Mouse (Mus musculus) hindbrain, embryonic 10.5 days (tissue): ENCODE data around the gene Cacnb4. TPM values are rescaled to one million over a fixed set of nuclear protein-coding genes. Genes with fewer than 3 reads are reported as not detected.

Experiments
- DNase-seq: peaks from one replicate; pipeline ENCODE4 v3.0.0-alpha.2; 2017; ENCODE audit warnings: low spot score
- H3K27ac ChIP-seq: fragments of 300-500 bp; sonication (generic); 2 replicates; pipeline ENCODE4 v1.5.1; 2016; ENCODE audit warnings: mild to moderate bottlenecking, moderate library complexity
- H3K27me3 ChIP-seq: fragments of 300-500 bp; sonication (generic); 2 replicates; pipeline ENCODE4 v1.6.1; 2016; ENCODE audit warnings: mild to moderate bottlenecking; ENCODE audit not compliant: poor library complexity, insufficient read depth, severe bottlenecking
- H3K36me3 ChIP-seq: fragments of 300-500 bp; sonication (generic); 2 replicates; pipeline ENCODE4 v1.6.1; 2016; ENCODE audit warnings: mild to moderate bottlenecking, moderate library complexity
- H3K4me1 ChIP-seq: fragments of 300-500 bp; sonication (generic); replicated peaks from 2 replicates; pipeline ENCODE4 v1.6.1; 2016; ENCODE audit warnings: mild to moderate bottlenecking
- H3K4me3 ChIP-seq: fragments of 300-500 bp; sonication (generic); 2 replicates; pipeline ENCODE4 v1.5.1; 2016; ENCODE audit warnings: mild to moderate bottlenecking, moderate library complexity
- H3K9me3 ChIP-seq: fragments of 300-500 bp; sonication (generic); 2 replicates; pipeline ENCODE4 v1.6.1; 2016; ENCODE audit warnings: mild to moderate bottlenecking, moderate library complexity
- WGBS: fragments of 180-500 bp; shearing (Covaris S2); methylation state at CpG from one replicate; pipeline ENCODE4 v1.1.7; 2016; 5-methylcytosine and 5-hydroxymethylcytosine counted together
- polyA plus RNA-seq: library from polyadenylated mRNA; unstranded; fragments of >200 nt; fragmentation: Nextera tagmentation; extraction: Ambion mirVana; gene quantifications from 2 replicates; pipeline ENCODE4 v1.2.1, GENCODE M21; 2016

Cacnb4 gene
- polyA plus RNA-seq, 1 experiment from 2014 or later, result 1.8 TPM

DNA sequence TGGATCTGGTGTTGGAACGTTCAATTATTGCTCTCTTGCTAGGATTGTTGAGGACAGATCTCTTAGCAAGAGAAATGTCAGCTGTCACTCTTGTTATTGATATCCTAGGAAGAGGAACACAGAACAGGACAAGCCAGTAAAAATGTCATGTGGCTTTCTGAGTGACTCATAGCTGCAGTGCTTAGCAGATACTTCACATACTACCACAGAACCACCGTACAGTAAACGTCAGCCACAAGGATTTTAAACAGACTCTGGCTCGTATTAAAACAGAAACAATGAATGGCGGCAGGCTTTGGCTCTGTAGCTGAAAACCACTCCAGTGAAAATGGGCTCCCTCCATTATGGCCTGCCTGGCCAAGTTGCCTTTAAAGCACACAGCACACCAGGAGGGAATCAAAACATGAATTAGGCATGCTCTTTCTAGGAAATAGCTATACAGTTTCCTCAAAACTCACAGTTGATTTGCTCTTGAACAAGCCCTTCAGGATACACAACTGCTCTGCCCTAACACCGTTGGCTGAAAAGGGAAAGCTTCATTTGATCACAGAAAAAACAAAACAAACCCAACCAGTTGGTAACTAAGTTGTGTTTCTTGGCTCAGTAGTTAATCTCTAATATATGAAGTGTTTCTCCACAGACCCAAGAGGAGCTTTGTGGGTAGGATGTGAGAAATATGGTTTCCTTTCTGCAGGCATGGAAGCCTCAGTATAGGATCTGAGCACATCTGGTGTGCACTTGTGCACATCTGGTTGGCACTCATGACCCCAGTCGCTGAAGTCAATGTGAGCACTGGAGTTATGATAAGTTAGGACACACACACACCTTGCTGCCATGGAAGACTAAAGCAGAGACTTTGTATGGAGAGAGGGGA lies 220.8 kb downstream of the Cacnb4 start:
- no peak for DNase-seq
- WGBS, result 82% methylated on average over 7 of the region's 7 CpGs
- H3K9me3 ChIP-seq, result no peaks in the 10 kb centered on the region
- H3K27ac ChIP-seq, result no peak overlapping the region
- no peaks in the 10 kb centered on the region for H3K4me1 ChIP-seq
- H3K4me3 ChIP-seq, result no peak overlapping the region
- H3K36me3 ChIP-seq, result no peaks in the 10 kb centered on the region
- no peaks in the 10 kb centered on the region for H3K27me3 ChIP-seq

GRCm38 (mm10) chr2:52449818-52450217 lies 226.8 kb downstream of the Cacnb4 start:
- H3K36me3 ChIP-seq, result no peaks in the 10 kb centered on the region
- no peak overlapping the region for H3K4me3 ChIP-seq
- no peak overlapping the region for H3K27ac ChIP-seq
- no peaks in the 10 kb centered on the region for H3K27me3 ChIP-seq
- no peaks in the 10 kb centered on the region for H3K9me3 ChIP-seq
- 89% methylated on average over 8 of the region's 8 CpGs for WGBS
- H3K4me1 ChIP-seq, result no peaks in the 10 kb centered on the region
- no peak for DNase-seq

- Histone ChIP-seq H3K36me3 (no peaks in the 10 kb centered on the region), H3K4me3 (no peak overlapping the region), H3K9me3 (no peaks in the 10 kb centered on the region), H3K4me1 (no peaks in the 10 kb centered on the region), H3K27me3 (no peaks in the 10 kb centered on the region), H3K27ac (no peak overlapping the region)
- WGBS, result 90% methylated on average over 1 of the region's 1 CpGs
- DNase-seq, result no peak
These were observed 227.7 kb downstream of the Cacnb4 start for GRCm38 (mm10) chr2:52448916-52449315.

DNA sequence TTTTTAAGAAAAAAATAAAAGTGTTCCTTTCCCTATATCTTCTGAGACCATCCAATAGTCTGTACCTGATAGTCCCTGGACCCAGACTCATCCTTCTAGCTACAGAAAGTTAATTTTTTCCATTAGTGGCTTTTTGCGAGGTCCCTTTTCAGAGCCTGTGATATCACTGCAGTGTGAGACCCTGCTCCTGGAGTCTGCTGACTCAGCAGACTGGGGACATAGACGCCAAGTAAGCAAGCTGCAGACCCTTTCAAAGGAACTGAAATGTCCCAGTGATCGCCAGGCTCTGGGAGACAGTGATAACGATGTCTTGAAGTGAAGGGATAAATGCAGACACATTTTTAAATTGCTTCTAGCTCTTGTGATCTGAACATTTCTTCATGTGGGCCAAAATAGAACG lies 230.0 kb downstream of the Cacnb4 start:
- no peak overlapping the region for H3K27ac ChIP-seq
- no peaks in the 10 kb centered on the region for H3K36me3 ChIP-seq
- 77% methylated on average over 5 of the region's 5 CpGs for WGBS
- no peaks in the 10 kb centered on the region for H3K9me3 ChIP-seq
- DNase-seq, result no peak
- no peaks in the 10 kb centered on the region for H3K27me3 ChIP-seq
- no peak overlapping the region for H3K4me3 ChIP-seq
- H3K4me1 ChIP-seq, result peaks cover 6% of the 10 kb centered on the region

- DNase-seq, result no peak
- peaks cover 6% of the 10 kb centered on the region for H3K4me1 ChIP-seq
- H3K9me3 ChIP-seq, result no peaks in the 10 kb centered on the region
- no peak overlapping the region for H3K4me3 ChIP-seq
- no peaks in the 10 kb centered on the region for H3K27me3 ChIP-seq
- no peak overlapping the region for H3K27ac ChIP-seq
- no peaks in the 10 kb centered on the region for H3K36me3 ChIP-seq
- WGBS, result 32% methylated on average over 5 of the region's 5 CpGs
These were observed 234.5 kb downstream of the Cacnb4 start for GRCm38 (mm10) chr2:52442125-52442524.

DNA sequence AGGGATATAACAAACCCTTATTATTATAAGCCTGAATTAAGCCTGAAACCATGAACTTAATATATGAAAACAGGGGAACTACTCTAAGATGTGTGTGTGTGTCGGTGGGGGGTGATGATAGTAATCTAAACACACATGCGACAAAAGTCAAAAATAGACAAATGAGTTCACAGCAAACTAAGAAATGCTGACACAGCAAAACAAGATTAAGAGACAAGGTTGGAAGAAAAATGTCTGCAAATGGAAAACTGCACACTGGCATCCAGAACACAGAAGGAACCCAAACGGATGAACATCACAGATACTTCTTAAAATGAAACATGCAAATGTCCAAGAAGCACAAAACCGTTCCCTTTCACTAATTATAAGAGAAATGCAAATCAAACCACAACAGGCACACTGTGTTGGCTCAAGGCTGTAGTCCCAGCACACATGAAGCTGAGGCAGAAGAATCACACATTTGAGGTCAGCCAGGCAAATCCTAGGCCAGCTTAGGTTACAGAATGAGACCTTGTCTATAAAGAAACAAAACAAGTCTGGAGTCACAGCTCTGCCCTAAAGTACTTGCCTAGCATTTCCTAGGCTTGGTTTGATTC lies 236.1 kb downstream of the Cacnb4 start:
- Histone ChIP-seq H3K4me3 (no peak overlapping the region), H3K36me3 (no peaks in the 10 kb centered on the region), H3K4me1 (peaks cover 6% of the 10 kb centered on the region), H3K9me3 (no peaks in the 10 kb centered on the region), H3K27me3 (no peaks in the 10 kb centered on the region), H3K27ac (no peak overlapping the region)
- DNase-seq, result no peak
- WGBS, result 85% methylated on average over 4 of the region's 4 CpGs

- Histone ChIP-seq H3K27me3 (no peaks in the 10 kb centered on the region), H3K4me1 (peaks cover 6% of the 10 kb centered on the region), H3K4me3 (no peak overlapping the region), H3K27ac (no peak overlapping the region), H3K9me3 (no peaks in the 10 kb centered on the region), H3K36me3 (no peaks in the 10 kb centered on the region)
- 85% methylated on average over 4 of the region's 4 CpGs for WGBS
- no peak for DNase-seq
These were observed 238.2 kb downstream of the Cacnb4 start for GRCm38 (mm10) chr2:52438437-52438836.

- no peaks in the 10 kb centered on the region for H3K27me3 ChIP-seq
- no peak overlapping the region for H3K4me3 ChIP-seq
- H3K36me3 ChIP-seq, result no peaks in the 10 kb centered on the region
- no peak for DNase-seq
- H3K4me1 ChIP-seq, result peaks cover 6% of the 10 kb centered on the region
- WGBS, result 74% methylated on average over 6 of the region's 6 CpGs
- no peak overlapping the region for H3K27ac ChIP-seq
- no peaks in the 10 kb centered on the region for H3K9me3 ChIP-seq
These were observed 238.6 kb downstream of the Cacnb4 start for GRCm38 (mm10) chr2:52438013-52438412.

DNA sequence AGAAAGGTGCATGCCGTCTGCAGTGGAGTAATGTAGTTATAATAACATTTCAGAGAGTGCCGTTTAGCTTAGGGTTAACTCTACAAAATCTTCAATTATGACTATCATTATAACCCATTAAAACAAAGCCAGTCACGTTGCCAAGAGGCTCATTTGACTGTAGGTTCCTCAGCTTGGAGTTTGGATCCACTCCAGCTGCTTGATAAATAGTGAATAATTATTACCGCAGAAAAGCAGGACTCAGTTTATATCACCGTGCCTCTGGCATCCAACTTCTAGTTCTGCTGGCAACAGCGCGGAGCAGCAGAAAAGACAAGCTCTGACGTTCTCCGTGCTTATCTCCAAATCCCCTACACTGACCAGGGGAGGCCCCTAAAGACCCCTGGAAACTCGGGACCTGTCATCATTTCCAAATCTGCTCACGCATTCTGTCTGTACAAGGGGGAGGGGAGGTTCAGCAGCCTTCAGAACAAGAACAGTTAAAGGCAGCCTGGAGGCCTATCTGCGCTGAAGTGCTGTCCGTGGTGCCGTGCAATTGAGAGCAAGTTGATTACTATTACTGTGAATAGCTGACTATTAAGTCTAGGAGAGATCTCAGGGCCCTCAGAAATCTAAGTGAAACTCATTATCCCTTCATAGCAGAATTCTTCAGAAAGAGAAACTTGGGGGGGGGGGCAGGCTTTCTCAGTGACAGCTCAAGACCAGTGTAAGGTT lies 240.6 kb downstream of the Cacnb4 start:
- H3K4me1 ChIP-seq, result no peaks in the 10 kb centered on the region
- no peak overlapping the region for H3K27ac ChIP-seq
- H3K36me3 ChIP-seq, result no peaks in the 10 kb centered on the region
- H3K27me3 ChIP-seq, result no peaks in the 10 kb centered on the region
- H3K9me3 ChIP-seq, result no peaks in the 10 kb centered on the region
- no peak overlapping the region for H3K4me3 ChIP-seq
- WGBS, result 84% methylated on average over 14 of the region's 14 CpGs
- no peak for DNase-seq

DNA sequence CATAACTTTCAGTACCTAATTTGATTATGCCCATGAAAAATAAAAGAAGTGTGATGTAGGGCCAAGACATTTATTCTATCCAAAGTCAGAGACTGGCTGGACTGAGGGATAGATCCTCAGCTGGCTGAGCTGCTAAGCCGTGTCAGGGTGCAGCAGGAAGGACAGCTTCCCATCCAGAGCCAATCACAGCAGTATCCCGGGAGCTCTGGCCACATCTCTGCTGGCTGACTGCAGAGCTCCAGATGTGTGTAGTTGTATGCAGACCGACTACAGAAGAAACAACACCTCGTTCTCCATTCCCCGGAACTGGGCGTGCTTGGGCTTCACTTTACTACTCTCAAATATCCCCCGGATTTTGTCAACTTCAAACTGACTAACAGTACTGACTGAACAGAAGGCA lies 243.3 kb downstream of the Cacnb4 start:
- Histone ChIP-seq H3K4me3 (no peak overlapping the region), H3K27ac (no peak overlapping the region), H3K9me3 (no peaks in the 10 kb centered on the region), H3K4me1 (no peaks in the 10 kb centered on the region), H3K27me3 (no peaks in the 10 kb centered on the region), H3K36me3 (no peaks in the 10 kb centered on the region)
- WGBS, result 62% methylated on average over 7 of the region's 7 CpGs
- no peak for DNase-seq

GRCm38 (mm10) chr2:52427383-52427782 lies 249.2 kb downstream of the Cacnb4 start:
- Histone ChIP-seq H3K4me1 (peaks cover 18% of the 10 kb centered on the region), H3K4me3 (no peak overlapping the region), H3K27ac (no peak overlapping the region), H3K9me3 (no peaks in the 10 kb centered on the region), H3K27me3 (no peaks in the 10 kb centered on the region), H3K36me3 (no peaks in the 10 kb centered on the region)
- no peak for DNase-seq
- WGBS, result 87% methylated on average over 3 of the region's 3 CpGs

GRCm38 (mm10) chr2:52426041-52426440 lies 250.6 kb downstream of the Cacnb4 start:
- Histone ChIP-seq H3K4me3 (no peak overlapping the region), H3K36me3 (no peaks in the 10 kb centered on the region), H3K4me1 (peaks cover 28% of the 10 kb centered on the region), H3K27me3 (no peaks in the 10 kb centered on the region), H3K9me3 (no peaks in the 10 kb centered on the region), H3K27ac (no peak overlapping the region)
- no peak for DNase-seq
- 90% methylated on average over 3 of the region's 3 CpGs for WGBS

- no peaks in the 10 kb centered on the region for H3K9me3 ChIP-seq
- no peaks in the 10 kb centered on the region for H3K27me3 ChIP-seq
- H3K36me3 ChIP-seq, result no peaks in the 10 kb centered on the region
- WGBS, result 28% methylated on average over 10 of the region's 10 CpGs
- peaks cover 29% of the 10 kb centered on the region for H3K4me1 ChIP-seq
- peak overlapping the region; percentile 96 for H3K4me3 ChIP-seq
- peak overlapping the region; percentile 99 for H3K27ac ChIP-seq
- DNase-seq, result no peak
These were observed 251.2 kb downstream of the Cacnb4 start for GRCm38 (mm10) chr2:52425523-52425795.
